Mouse (Mus musculus): ENCODE measurements around the gene Samd3. TPM values are rescaled to one million over a fixed set of nuclear protein-coding genes. Genes with fewer than 3 reads are reported as not detected.

The Samd3 gene
- 0.21 TPM for polyA plus RNA-seq (2014; fragmentation: Illumina TruSeq; extraction: RNeasy Lipid Tissue Mini Kit (QIAGEN cat#74804); ENCODE audit: low read depth, low replicate concordance)

GRCm38 (mm10) chr10:26229488-26229887 is at the start of gene Samd3:
Samd3 (plus strand) TSS chr10:26229707.

Other genes with a start within 250 kb of the Samd3 start
- gene Gm9767, start 151.5 kb upstream of the Samd3 start, polyA plus RNA-seq (2014; fragmentation: Illumina TruSeq; extraction: RNeasy Lipid Tissue Mini Kit (QIAGEN cat#74804); ENCODE audit: low read depth, low replicate concordance), result not detected
- not detected for gene Tmem200a, start 150.7 kb upstream of the Samd3 start, polyA plus RNA-seq (2014; fragmentation: Illumina TruSeq; extraction: RNeasy Lipid Tissue Mini Kit (QIAGEN cat#74804); ENCODE audit: low read depth, low replicate concordance)
- gene L3mbtl3, start 146.3 kb downstream of the Samd3 start, polyA plus RNA-seq (2014; fragmentation: Illumina TruSeq; extraction: RNeasy Lipid Tissue Mini Kit (QIAGEN cat#74804); ENCODE audit: low read depth, low replicate concordance), result 5.3 TPM

Data from liver, adult 10 weeks (tissue).